Mouse (Mus musculus): ENCODE measurements around the gene Hsd17b3. TPM values are rescaled to one million over a fixed set of nuclear protein-coding genes. Genes with fewer than 3 reads are reported as not detected.
"Not testable (repeated sequence)": the region's sequence is repeated elsewhere in the genome, so short reads cannot be mapped to it uniquely, and the experiment has no call there.

Hsd17b3 gene
- total RNA-seq, 2 experiments from 2014 or later, result not detected

- H3K4me3 ChIP-seq, result no peak overlapping the region
- no peak overlapping the region for H3K27ac ChIP-seq
- intact Hi-C loops (cut with DNase I), result no loop called here
- no peak for DNase-seq
- no peak for TF ChIP-seq CTCF (IDR thresholded peaks at IDR 0.05)
Observed at GRCm38 (mm10) chr13:64064276-64064675, 24.8 kb downstream of the Hsd17b3 start.

DNA sequence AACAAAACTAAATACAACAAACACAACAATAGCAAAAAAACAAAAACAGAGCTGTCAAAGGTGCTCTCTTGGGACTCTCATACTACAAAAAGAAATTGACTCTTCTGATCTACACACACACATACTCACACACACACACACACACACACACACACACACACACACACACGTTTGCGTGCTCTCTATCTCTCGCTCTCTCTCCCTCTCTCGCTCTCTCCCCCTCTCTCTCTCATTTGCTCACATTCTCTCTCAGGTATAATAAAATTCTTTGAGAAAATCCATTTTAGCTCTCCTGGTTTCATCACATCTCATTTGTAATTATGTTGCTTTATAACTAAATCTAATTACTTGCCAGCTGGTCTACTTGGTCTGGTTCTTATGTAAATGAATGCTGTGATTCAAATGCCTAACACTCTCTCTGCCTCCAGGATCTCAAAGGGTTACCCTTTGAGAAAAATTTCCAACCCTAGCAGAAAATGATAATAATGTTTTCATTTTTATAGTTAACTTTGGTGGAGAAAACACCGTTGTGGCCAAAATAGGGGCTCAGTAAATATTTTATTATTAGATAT, 28.0 kb downstream of the Hsd17b3 start:
- intact Hi-C loops (cut with DNase I), result no loop called here
- TF ChIP-seq CTCF (IDR thresholded peaks at IDR 0.05), result no peak
- Histone ChIP-seq H3K4me3 (no peak overlapping the region), H3K27ac (no peak overlapping the region)
- DNase-seq, result no peak

- Histone ChIP-seq H3K27ac (no peak overlapping the region), H3K4me3 (no peak overlapping the region)
- no peak for DNase-seq
- TF ChIP-seq CTCF (IDR thresholded peaks at IDR 0.05), result no peak
- intact Hi-C loops (cut with DNase I), result no loop called here
Observed at GRCm38 (mm10) chr13:64053959-64054358, 35.1 kb downstream of the Hsd17b3 start.

DNA sequence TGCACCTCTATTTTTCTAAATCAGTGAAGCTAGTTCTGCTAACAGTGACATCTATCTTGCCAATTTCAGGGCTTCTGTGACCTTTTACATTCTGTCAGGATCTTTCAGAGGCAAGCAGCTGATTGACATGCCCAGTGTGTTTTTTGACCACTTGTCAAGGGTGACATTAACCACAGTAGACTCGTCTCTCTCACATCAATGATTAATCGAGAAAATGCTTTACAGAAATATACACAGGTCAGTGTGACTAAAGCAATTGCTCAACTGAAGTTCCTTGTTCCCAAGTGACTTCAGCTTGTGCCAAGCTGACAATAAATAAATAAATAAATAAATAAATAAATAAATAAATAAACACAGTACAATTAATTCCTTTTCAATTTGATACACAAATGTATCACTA, 36.7 kb downstream of the Hsd17b3 start:
- intact Hi-C loops (cut with DNase I); H3K4me3 ChIP-seq; H3K27ac ChIP-seq; DNase-seq: not testable (repeated sequence)

- Histone ChIP-seq H3K4me3 (no peak overlapping the region), H3K27ac (no peak overlapping the region)
- intact Hi-C loops (cut with DNase I), result no loop called here
- TF ChIP-seq CTCF (IDR thresholded peaks at IDR 0.05), result no peak; the same call in 1 of the 2 replicates
- DNase-seq, result no peak
Observed at GRCm38 (mm10) chr13:64050895-64051294, 38.1 kb downstream of the Hsd17b3 start.

GRCm38 (mm10) chr13:64049535-64049934, 39.5 kb downstream of the Hsd17b3 start:
- DNase-seq, result no peak
- TF ChIP-seq CTCF (IDR thresholded peaks at IDR 0.05), result no peak
- Histone ChIP-seq H3K27ac (no peak overlapping the region), H3K4me3 (no peak overlapping the region)
- intact Hi-C loops (cut with DNase I), result no loop called here

- H3K4me3 ChIP-seq, result no peak overlapping the region
- no peak overlapping the region for H3K27ac ChIP-seq
- intact Hi-C loops (cut with DNase I), result no loop called here
- no peak for DNase-seq
- TF ChIP-seq CTCF (IDR thresholded peaks at IDR 0.05), result no peak
Observed at GRCm38 (mm10) chr13:64048467-64048866, 40.6 kb downstream of the Hsd17b3 start.

DNA sequence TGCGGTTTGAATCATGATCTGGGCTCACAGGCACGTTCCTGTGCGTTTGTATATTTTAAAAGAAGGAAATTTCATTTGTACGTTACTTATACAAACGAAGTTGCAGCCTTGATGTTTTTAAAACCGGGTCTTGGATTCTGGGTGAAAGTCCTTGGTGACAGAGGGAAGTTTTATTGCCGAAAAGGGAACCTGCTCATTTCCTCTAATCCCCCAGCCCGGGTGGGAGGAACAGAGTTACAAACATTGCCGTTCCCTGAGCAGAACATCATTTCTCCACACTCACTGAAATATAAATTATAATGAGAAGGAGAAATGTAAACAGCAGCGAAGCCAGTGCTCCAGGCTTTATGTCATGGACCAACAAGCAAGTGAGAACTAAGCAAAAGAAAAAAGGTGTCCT, 49.1 kb downstream of the Hsd17b3 start:
- TF ChIP-seq CTCF (IDR thresholded peaks at IDR 0.05), result no peak
- no peak overlapping the region for H3K27ac ChIP-seq
- no peak overlapping the region for H3K4me3 ChIP-seq
- intact Hi-C loops (cut with DNase I), result loop anchor here (10.0 kb wide), 1 partner anchor 185 kb away; no protein-coding TSS in a partner anchor
- DNase-seq, result no peak

GRCm38 (mm10) chr13:64038114-64038513, 50.9 kb downstream of the Hsd17b3 start:
- H3K27ac ChIP-seq, result no peak overlapping the region
- TF ChIP-seq CTCF (IDR thresholded peaks at IDR 0.05), result peak; percentile 56
- no peak for DNase-seq
- H3K4me3 ChIP-seq, result no peak overlapping the region
- intact Hi-C loops (cut with DNase I), result loop anchor here (10.0 kb wide), 1 partner anchor 183 kb away; no protein-coding TSS in a partner anchor

DNA sequence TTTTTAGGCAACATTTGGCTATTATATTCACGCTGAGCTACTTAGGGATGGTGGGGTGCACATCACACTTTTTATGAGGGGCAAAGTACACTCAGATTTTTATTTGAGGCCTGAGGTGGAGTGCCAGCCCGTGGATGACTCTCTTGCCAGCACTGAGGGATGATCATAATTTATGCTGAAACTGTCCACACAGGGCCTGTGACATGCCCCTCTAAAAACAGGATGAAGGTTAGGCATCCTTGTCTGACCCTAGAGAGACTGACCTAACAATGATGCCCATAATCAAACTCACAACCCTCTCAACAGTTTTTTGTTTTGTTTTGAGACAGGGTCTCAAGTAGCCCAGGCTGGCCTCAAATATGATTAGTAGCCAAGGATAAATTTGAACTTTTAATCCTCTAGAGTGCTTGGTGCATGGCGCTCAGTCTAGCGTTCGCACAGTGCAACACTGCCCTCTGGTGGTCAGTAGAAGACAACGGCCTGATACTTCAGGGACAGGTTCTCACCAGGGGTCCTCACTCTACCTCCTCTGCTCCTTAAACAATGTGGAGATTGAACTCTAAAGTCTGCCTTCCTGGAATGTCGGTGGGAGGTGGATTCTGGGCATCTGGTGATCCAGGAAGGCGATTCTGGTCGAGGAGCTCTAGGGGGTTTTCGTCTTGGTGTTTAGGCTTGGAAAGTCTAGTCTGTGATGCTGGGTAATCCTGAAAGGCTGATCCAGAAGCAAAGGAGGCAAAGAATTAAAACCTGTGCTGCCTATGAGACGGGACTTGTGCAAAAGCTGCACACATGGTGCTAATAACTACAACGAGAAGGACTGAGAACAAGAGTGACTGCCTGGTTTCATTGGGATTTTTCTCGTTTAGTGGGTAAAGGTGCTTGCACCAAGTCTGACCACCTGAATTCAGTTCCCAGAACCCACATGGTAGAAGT, 52.7 kb downstream of the Hsd17b3 start:
- peak; percentile 62 for DNase-seq
- no peak overlapping the region for H3K27ac ChIP-seq
- intact Hi-C loops (cut with DNase I), result loop anchor here (10.0 kb wide), 1 partner anchor 182 kb away; no protein-coding TSS in a partner anchor
- TF ChIP-seq CTCF (IDR thresholded peaks at IDR 0.05), result peak; percentile 97
- H3K4me3 ChIP-seq, result no peak overlapping the region

GRCm38 (mm10) chr13:64035036-64035435, 54.0 kb downstream of the Hsd17b3 start:
- no peak for TF ChIP-seq CTCF (IDR thresholded peaks at IDR 0.05)
- Histone ChIP-seq H3K4me3 (no peak overlapping the region), H3K27ac (no peak overlapping the region)
- DNase-seq, result no peak
- intact Hi-C loops (cut with DNase I), result loop anchor here (10.0 kb wide), 1 partner anchor 180 kb away; no protein-coding TSS in a partner anchor

GRCm38 (mm10) chr13:64033921-64034320, 55.1 kb downstream of the Hsd17b3 start:
- TF ChIP-seq CTCF (IDR thresholded peaks at IDR 0.05), result no peak
- Histone ChIP-seq H3K27ac (no peak overlapping the region), H3K4me3 (no peak overlapping the region)
- DNase-seq, result no peak
- intact Hi-C loops (cut with DNase I), result loop anchor here (10.0 kb wide), 1 partner anchor 179 kb away; no protein-coding TSS in a partner anchor

DNA sequence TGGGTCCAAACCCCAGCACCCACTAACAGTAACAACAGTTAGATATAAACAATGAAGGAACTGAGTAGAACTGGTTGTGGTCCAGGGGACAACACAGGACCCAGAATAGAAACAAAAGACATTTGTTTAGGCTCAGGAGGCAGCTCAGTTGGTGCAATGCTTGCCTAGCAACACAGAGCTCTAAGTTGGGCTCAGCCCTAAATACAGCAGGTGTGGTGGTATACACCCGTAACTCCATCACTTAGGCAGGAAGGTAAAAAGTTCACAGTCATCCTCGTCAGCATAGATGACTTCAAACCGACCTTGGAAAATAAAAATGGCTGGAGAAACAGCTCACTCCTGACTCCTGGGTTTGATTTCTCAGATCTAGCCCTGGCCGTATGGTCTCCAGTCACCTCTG, 55.8 kb downstream of the Hsd17b3 start:
- Histone ChIP-seq H3K4me3 (no peak overlapping the region), H3K27ac (no peak overlapping the region)
- intact Hi-C loops (cut with DNase I), result loop anchor here (10.0 kb wide), 1 partner anchor 178 kb away; no protein-coding TSS in a partner anchor
- TF ChIP-seq CTCF (IDR thresholded peaks at IDR 0.05), result no peak
- DNase-seq, result no peak

All from gastrocnemius, adult 2 months (tissue).